Mouse (Mus musculus) ES-E14 (cell line): ENCODE results near the gene Hnrnpk. TPM values are rescaled to one million over a fixed set of nuclear protein-coding genes. Genes with fewer than 3 reads are reported as not detected.
A peak's percentile ranks its signal among the peaks of the same experiment; 100 is the strongest.

ENCODE experiments used
- DNase-seq: peaks from one replicate; pipeline ENCODE4 v3.0.0-alpha.2; 2013; ENCODE audit warnings: low read depth, low spot score
- H3K27ac ChIP-seq: 2 replicates; pipeline ENCODE4 v1.5.1; 2012; ENCODE audit warnings: low read depth, mild to moderate bottlenecking, low read length, moderate library complexity, mixed read lengths; ENCODE audit not compliant: poor library complexity, insufficient read depth, severe bottlenecking
- H3K36me3 ChIP-seq: 2 replicates; pipeline ENCODE4 v1.6.1; 2012; ENCODE audit warnings: mild to moderate bottlenecking, low read length, moderate library complexity, mixed read lengths; ENCODE audit not compliant: control insufficient read depth, poor library complexity, insufficient read depth, severe bottlenecking
- H3K4me1 ChIP-seq, 2 experiments: fragments of 150-350 bp in 1 of 2; sonication (generic) in 1 of 2; 2 replicates each; pipeline ENCODE4 v1.6.1; 2012; ENCODE audit warnings: low read length in 2 of 2, mild to moderate bottlenecking in 1 of 2, mixed read lengths in 1 of 2; ENCODE audit not compliant: control insufficient read depth in 2 of 2, insufficient read depth in 2 of 2, poor library complexity in 1 of 2
- H3K4me3 ChIP-seq, 2 experiments: fragments of 150-350 bp in 1 of 2; sonication (generic) in 1 of 2; 2 replicates each; pipeline ENCODE4 v1.5.1; 2012; ENCODE audit warnings: low read length in 2 of 2, low read depth in 1 of 2, mild to moderate bottlenecking in 1 of 2, mixed read lengths in 1 of 2; ENCODE audit not compliant: insufficient read depth in 1 of 2, poor library complexity in 1 of 2, severe bottlenecking in 1 of 2
- H3K9ac ChIP-seq: 2 replicates; pipeline ENCODE4 v1.6.1; 2012; ENCODE audit warnings: low read depth, mild to moderate bottlenecking, low read length, mixed read lengths; ENCODE audit not compliant: poor library complexity, insufficient read depth, severe bottlenecking
- H3K9me3 ChIP-seq: fragments of 150-350 bp; sonication (generic); 2 replicates; pipeline ENCODE4 v1.6.1; 2012; ENCODE audit warnings: low read depth, mild to moderate bottlenecking, low read length; ENCODE audit not compliant: control insufficient read depth, insufficient read depth
- CHD2 ChIP-seq: IDR thresholded peaks from 2 replicates; pipeline ENCODE4 v1.6.1; 2014; ENCODE audit warnings: mild to moderate bottlenecking, low read depth, low read length, inconsistent platforms
- HCFC1 ChIP-seq: IDR thresholded peaks from 2 replicates; pipeline ENCODE4 v1.6.1; 2012; ENCODE audit warnings: low read length, inconsistent platforms, borderline replicate concordance; ENCODE audit not compliant: insufficient read depth
- MAFK ChIP-seq: IDR thresholded peaks from 2 replicates; pipeline ENCODE4 v1.6.1; 2014; ENCODE audit warnings: mild to moderate bottlenecking, low read depth, low read length, inconsistent platforms; ENCODE audit not compliant: insufficient read depth
- ZC3H11A ChIP-seq: IDR thresholded peaks from 2 replicates; pipeline ENCODE4 v1.6.1; 2012; ENCODE audit warnings: low read depth, mild to moderate bottlenecking, inconsistent platforms, low read length, borderline replicate concordance
- ZNF384 ChIP-seq: IDR thresholded peaks from 2 replicates; pipeline ENCODE4 v1.6.1; 2012; ENCODE audit warnings: low read depth, low read length, inconsistent platforms
- in situ Hi-C, 2 experiments: fragments of 600-800 bp; cut with MboI; formaldehyde crosslinking; loops; one replicate each; pipeline ENCODE4 v1.15.1; 2025; ENCODE audit warnings: low sequenced_read_pairs in 2 of 2, inconsistent platforms in 1 of 2; ENCODE audit not compliant: unreplicated experiment in 2 of 2
- total RNA-seq: library from RNA; depleted of rRNA; stranded (reverse); fragments of 300-350 nt; gene quantifications from 2 replicates; pipeline ENCODE4 v1.2.3, GENCODE M21; 2012

The Hnrnpk gene
- total RNA-seq, 1 experiment: 704 TPM

- no peak for DNase-seq
- Histone ChIP-seq H3K36me3 (peaks cover 21% of the 10 kb centered on the region), H3K4me1 (no peaks in the 10 kb centered on the region), H3K27ac (no peak overlapping the region), H3K4me3 (peak overlapping the region; percentile 60 to 86; a peak in 3 of 4 replicates), H3K9me3 (peaks cover 7% of the 10 kb centered on the region; the same call in 1 of the 2 replicates), H3K9ac (peak overlapping the region; percentile 90)
- TF ChIP-seq CHD2 (no peak), ZC3H11A (no peak), MAFK (no peak), ZNF384 (no peak), HCFC1 (no peak)
- in situ Hi-C loops: loop anchor here in 1 of 2 experiments (10.0 kb wide), 1 partner anchor 101 kb away; no protein-coding TSS in a partner anchor
These were observed 17.6 kb downstream of the Hnrnpk start for GRCm38 (mm10) chr13:58385547-58385920.

DNA sequence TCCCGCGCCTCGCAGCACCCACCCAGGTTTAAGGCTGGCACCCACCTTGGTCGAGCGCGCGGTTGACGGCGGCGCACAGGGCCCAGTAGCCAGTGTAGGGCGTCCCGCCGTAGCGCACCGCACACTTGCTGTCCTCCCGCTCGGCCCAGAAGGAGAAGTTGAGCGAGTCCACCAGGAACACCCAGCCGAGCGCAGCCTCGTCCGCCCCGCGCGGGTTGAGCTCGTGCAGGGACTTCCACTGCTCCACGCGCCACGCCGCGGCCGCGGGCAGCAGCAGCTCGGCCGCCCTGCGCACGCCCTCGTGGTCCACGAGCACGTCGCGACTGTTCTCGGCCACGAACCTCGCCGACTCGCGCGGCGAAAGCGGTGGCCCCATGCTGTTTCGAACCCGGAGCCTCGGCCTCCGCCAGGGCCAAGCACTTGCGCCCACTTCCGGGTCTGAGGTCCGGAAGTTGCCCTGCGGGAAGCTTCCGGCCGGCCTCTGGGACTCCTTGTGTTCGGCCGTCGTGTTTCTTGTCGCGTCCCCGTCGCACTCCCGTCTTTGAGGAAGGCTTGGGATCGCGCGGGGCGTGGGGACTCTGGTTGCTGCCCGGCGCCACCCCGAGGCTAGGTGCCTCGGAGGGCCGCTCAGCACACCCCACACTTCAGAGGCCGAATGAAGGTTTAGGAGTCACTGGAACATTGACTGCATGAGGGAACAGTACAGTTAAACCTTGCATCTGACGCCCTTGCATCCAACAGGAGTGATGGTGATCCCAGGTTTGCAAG, 18.2 kb downstream of the Hnrnpk start, which contains the start of gene 2210016F16Rik:
2210016F16Rik (minus strand) TSS at position 447 of the 768 bp plus-strand sequence.
- Histone ChIP-seq H3K4me3 (peak within 1 kb of the TSS; percentile 60 to 86), H3K9ac (peak within 1 kb of the TSS; percentile 90), H3K4me1 (no peaks in the 10 kb centered on the region), H3K9me3 (peaks cover 7% of the 10 kb centered on the region; the same call in 1 of the 2 replicates), H3K36me3 (peaks cover 20% of the 10 kb centered on the region), H3K27ac (no peak within 1 kb of the TSS)
- TF ChIP-seq MAFK: no peak
- no peak for TF ChIP-seq ZNF384
- TF ChIP-seq CHD2: no peak; the same call in 1 of the 2 replicates
- no peak; the same call in 1 of the 2 replicates for TF ChIP-seq HCFC1
- no peak for TF ChIP-seq ZC3H11A
- in situ Hi-C loops: loop anchor here in 1 of 2 experiments (10.0 kb wide), 1 partner anchor 100 kb away; no protein-coding TSS in a partner anchor
- DNase-seq: peak; percentile 34

DNA sequence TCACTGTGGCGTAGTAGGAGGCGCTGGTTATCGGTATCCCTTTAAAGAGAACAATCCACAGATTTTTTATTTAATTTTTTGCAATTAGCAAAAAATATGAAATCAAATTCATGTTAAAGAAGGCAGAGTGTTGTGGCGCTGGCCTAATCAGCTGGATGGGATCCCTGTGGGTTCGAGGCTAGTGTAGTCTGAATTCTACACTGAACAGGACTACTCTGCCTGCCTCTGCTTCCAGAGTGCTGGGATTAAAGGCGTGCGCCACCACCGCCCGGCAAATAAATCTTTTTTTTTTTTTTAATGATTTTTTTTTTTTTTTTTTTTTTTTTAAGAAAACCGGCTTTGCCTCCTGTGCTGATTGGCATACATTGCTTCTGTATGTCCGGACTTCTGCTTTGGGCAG, 18.8 kb downstream of the Hnrnpk start:
- no peak for TF ChIP-seq HCFC1
- no peak for TF ChIP-seq MAFK
- TF ChIP-seq ZNF384: no peak; the same call in none of the 2 replicates
- no peak for TF ChIP-seq CHD2
- TF ChIP-seq ZC3H11A: no peak
- in situ Hi-C loops: loop anchor here in 1 of 2 experiments (10.0 kb wide), 1 partner anchor 100 kb away; no protein-coding TSS in a partner anchor
- no peak overlapping the region for H3K27ac ChIP-seq

GRCm38 (mm10) chr13:58373153-58373470, 30.0 kb downstream of the Hnrnpk start:
- no peak for DNase-seq
- Histone ChIP-seq H3K4me1 (no peaks in the 10 kb centered on the region), H3K36me3 (no peaks in the 10 kb centered on the region), H3K9me3 (no peaks in the 10 kb centered on the region), H3K9ac (no peak overlapping the region), H3K27ac (no peak overlapping the region), H3K4me3 (no peak overlapping the region)
- no peak for TF ChIP-seq ZNF384
- no peak for TF ChIP-seq MAFK
- no peak for TF ChIP-seq ZC3H11A
- TF ChIP-seq HCFC1: no peak
- no peak for TF ChIP-seq CHD2
- in situ Hi-C loops: no loop called here

More for the DNA sequence above, 18.8 kb downstream of the Hnrnpk start:
- Histone ChIP-seq H3K9me3 (peaks cover 7% of the 10 kb centered on the region; the same call in 1 of the 2 replicates), H3K9ac (peak overlapping the region; percentile 90), H3K4me3 (peak overlapping the region; percentile 60 to 86), H3K36me3 (peaks cover 20% of the 10 kb centered on the region), H3K4me1 (no peaks in the 10 kb centered on the region)
- no peak for DNase-seq
